ENCODE assay signal across 20 mouse cellular contexts in genomic region chr17:35685061-35685460, GRCm38 (mm10). TPM values are rescaled to one million over a fixed set of nuclear protein-coding genes. Genes with fewer than 3 reads are reported as not detected.
DNase-seq lines count a peak whose midpoint lies in the region; ATAC-seq and TF ChIP-seq lines count a peak whose summit lies in the region.
"Had no signal": no experiment of that assay in that cellular context is flagged by ENCODE, and none has a peak within 500 bp of the region (broad histone marks: within the 10 kb centered on the region; RNA-seq: fewer than 3 reads in every experiment).

No protein-coding gene starts in this region.

- no peak overlapping the region for H3K9ac ChIP-seq in midbrain, embryonic 11.5 days (ENCODE audit: low read length)
- H3K9ac ChIP-seq: heart, embryonic 15.5 days; liver, embryonic 14.5 days; stomach, embryonic 15.5 days had no signal

- H3K4me3 ChIP-seq in testis, adult 2 months (ENCODE audit: control insufficient read depth, low read depth, low read length), result peak overlapping the region; percentile 8
- H3K4me3 ChIP-seq in midbrain, embryonic 11.5 days (ENCODE audit: low read depth, low read length), result no peak overlapping the region
- H3K4me3 ChIP-seq: heart, embryonic 15.5 days; stomach, embryonic 15.5 days had no signal

- H3K27me3 ChIP-seq in testis, adult 2 months (ENCODE audit: control insufficient read depth, insufficient read depth, low read length), result no peaks in the 10 kb centered on the region
- no peaks in the 10 kb centered on the region for H3K27me3 ChIP-seq in midbrain, embryonic 11.5 days (ENCODE audit: control insufficient read depth, insufficient read depth, low read length)
- H3K27me3 ChIP-seq: heart, embryonic 15.5 days; stomach, embryonic 15.5 days had no signal

- H3K36me3 ChIP-seq in testis, adult 2 months (ENCODE audit: control insufficient read depth, insufficient read depth, low read length), result no peaks in the 10 kb centered on the region
- H3K36me3 ChIP-seq in midbrain, embryonic 11.5 days (ENCODE audit: control insufficient read depth, insufficient read depth, low read length), result peaks cover 74% of the 10 kb centered on the region

- H3K4me1 ChIP-seq in testis, adult 2 months (ENCODE audit: control insufficient read depth, insufficient read depth, low read length), result peaks cover 4% of the 10 kb centered on the region
- peaks cover 9% of the 10 kb centered on the region for H3K4me1 ChIP-seq in midbrain, embryonic 11.5 days (ENCODE audit: control insufficient read depth, insufficient read depth, low read length)
- H3K4me1 ChIP-seq: heart, embryonic 15.5 days; stomach, embryonic 15.5 days had no signal

- WGBS in midbrain, embryonic 11.5 days, result 51% methylated on average over 9 of the region's 9 CpGs

- no peak for TF ChIP-seq CTCF in testis, adult 2 months (IDR thresholded peaks at IDR 0.05; ENCODE audit: control insufficient read depth, insufficient read depth, insufficient replicate concordance, low read depth, low read length)

- peak; percentile 57 to 63 for DNase-seq in cerebellum, postnatal 10 days
- no peak for DNase-seq in cerebellum, adult 18-20 months
- DNase-seq in testis, postnatal 14 days (ENCODE audit: low spot score), result no peak
- no peak for DNase-seq in midbrain, embryonic 11.5 days (ENCODE audit: low spot score, missing footprints)
- DNase-seq in heart, postnatal 25 days (ENCODE audit: low spot score), result no peak
- DNase-seq: adrenal gland, postnatal 10 days; cerebellum, postnatal 36 days; heart, adult 11 months; lung, postnatal 10 days; thymus, postnatal 36 days had no signal

- intact Hi-C loops in heart, postnatal 25 days (cut with DNase I), result no loop called here

- no peak overlapping the region for H3K4me2 ChIP-seq in midbrain, embryonic 11.5 days
- H3K4me2 ChIP-seq: heart, embryonic 15.5 days; stomach, embryonic 15.5 days had no signal

- no peak overlapping the region for H3K27ac ChIP-seq in testis, adult 2 months (ENCODE audit: control insufficient read depth, insufficient read depth, low read depth, low read length)
- H3K27ac ChIP-seq in midbrain, embryonic 11.5 days (ENCODE audit: low read depth, low read length), result peak overlapping the region; percentile 20; the same call in 1 of the 2 replicates
- H3K27ac ChIP-seq: heart, embryonic 15.5 days; kidney, postnatal 0 days; liver, embryonic 14.5 days; stomach, embryonic 15.5 days had no signal

- ATAC-seq in midbrain, embryonic 11.5 days (ENCODE audit: low FRiP score), result peak; percentile 40; the same call in 1 of the 2 replicates
- no peak for ATAC-seq in CD4-positive, CD25-positive, alpha-beta regulatory T cell, adult 4 months
- no peak for ATAC-seq in megakaryocyte progenitor cell, adult 5-6 weeks (replicated peaks; ENCODE audit: poor library complexity)

- no peak for TF ChIP-seq POLR2A in testis, adult 2 months (IDR thresholded peaks at IDR 0.05; ENCODE audit: control insufficient read depth, low read depth, low read length)

- H3K9me3 ChIP-seq in midbrain, embryonic 11.5 days (ENCODE audit: control insufficient read depth, low read length), result no peaks in the 10 kb centered on the region
- H3K9me3 ChIP-seq: heart, embryonic 15.5 days; stomach, embryonic 15.5 days had no signal

RNA-seq across cellular contexts. Expression of gene Gtf2h4, which starts 11.5 kb away (rescaled TPM):
- polyA plus RNA-seq in testis, adult 2 months (2012; rRNA removed), result 29.4 and 33.7 TPM in 2 replicates
- 39.3 TPM in 2 replicates for polyA plus RNA-seq in midbrain, embryonic 11.5 days (2014; fragmentation: Nextera tagmentation; extraction: Ambion mirVana)
- 10 to 100 TPM; 28.3 to 37.7 TPM for polyA plus RNA-seq in CD4-positive, CD25-positive, alpha-beta regulatory T cell, adult 4 months (2017; shearing (Covaris generic))
- total RNA-seq in heart, postnatal 25 days (2021), result 10 to 100 TPM; 17.5 to 18.3 TPM
- 26.2 and 31.8 TPM in 2 replicates for total RNA-seq in megakaryocyte progenitor cell, adult 5-6 weeks (2015)
- 24.8 and 29.5 TPM in 2 replicates for total RNA-seq in megakaryocyte progenitor cell, adult 5-6 weeks (2017)

RNA-seq across cellular contexts. Expression of gene Vars2, which starts 17.7 kb away (rescaled TPM):
- 9.5 and 9.8 TPM in 2 replicates for polyA plus RNA-seq in testis, adult 2 months (2012; rRNA removed)
- 9.8 and 10.5 TPM in 2 replicates for polyA plus RNA-seq in midbrain, embryonic 11.5 days (2014; fragmentation: Nextera tagmentation; extraction: Ambion mirVana)
- polyA plus RNA-seq in CD4-positive, CD25-positive, alpha-beta regulatory T cell, adult 4 months (2017; shearing (Covaris generic)), result 10 to 100 TPM; 11.1 to 15.2 TPM
- total RNA-seq in heart, postnatal 25 days (2021), result 10 to 100 TPM; 32.3 TPM
- total RNA-seq in megakaryocyte progenitor cell, adult 5-6 weeks (2015), result 5.7 and 11.4 TPM in 2 replicates
- 12.7 and 14.9 TPM in 2 replicates for total RNA-seq in megakaryocyte progenitor cell, adult 5-6 weeks (2017)

RNA-seq across cellular contexts. Expression of gene Ddr1, which starts 19.4 kb away (rescaled TPM):
- polyA plus RNA-seq in testis, adult 2 months (2012; rRNA removed), result 11.9 and 12.6 TPM in 2 replicates
- polyA plus RNA-seq in midbrain, embryonic 11.5 days (2014; fragmentation: Nextera tagmentation; extraction: Ambion mirVana), result 78.4 and 92.1 TPM in 2 replicates
- under 1 TPM; 0.65 TPM for polyA plus RNA-seq in CD4-positive, CD25-positive, alpha-beta regulatory T cell, adult 4 months (2017; shearing (Covaris generic))
- 10 to 100 TPM; 33.1 to 41.7 TPM for total RNA-seq in heart, postnatal 25 days (2021)
- total RNA-seq in megakaryocyte progenitor cell, adult 5-6 weeks (2015), result 0.15 TPM in 1 of 2 replicates, not detected in the other
- total RNA-seq in megakaryocyte progenitor cell, adult 5-6 weeks (2017), result 0.25 TPM in 1 of 2 replicates, not detected in the other

RNA-seq across cellular contexts. Expression of gene Mucl3, which starts 41.6 kb away (rescaled TPM):
- 0.10 and 0.11 TPM in 2 replicates for polyA plus RNA-seq in testis, adult 2 months (2012; rRNA removed)
- 0.14 TPM in 1 of 2 replicates, not detected in the other for polyA plus RNA-seq in midbrain, embryonic 11.5 days (2014; fragmentation: Nextera tagmentation; extraction: Ambion mirVana)
- polyA plus RNA-seq in CD4-positive, CD25-positive, alpha-beta regulatory T cell, adult 4 months (2017; shearing (Covaris generic)), result under 1 TPM; 0.16 to 0.46 TPM
- total RNA-seq in heart, postnatal 25 days (2021), result not detected
- not detected in 2 replicates for total RNA-seq in megakaryocyte progenitor cell, adult 5-6 weeks (2015)
- not detected in 2 replicates for total RNA-seq in megakaryocyte progenitor cell, adult 5-6 weeks (2017)
- total RNA-seq: adrenal gland, postnatal 10 days; monocyte, adult 5-6 weeks had no signal
- polyA plus RNA-seq: limb, embryonic 11.5 days; liver, embryonic 14.5 days had no signal

RNA-seq across cellular contexts. Expression of gene Gm9573, which starts 58.6 kb away (rescaled TPM):
- polyA plus RNA-seq in testis, adult 2 months (2012; rRNA removed), result 0.36 TPM in 1 of 2 replicates, not detected in the other
- not detected in 2 replicates for polyA plus RNA-seq in midbrain, embryonic 11.5 days (2014; fragmentation: Nextera tagmentation; extraction: Ambion mirVana)
- not detected for polyA plus RNA-seq in CD4-positive, CD25-positive, alpha-beta regulatory T cell, adult 4 months (2017; shearing (Covaris generic))
- not detected for total RNA-seq in heart, postnatal 25 days (2021)
- not detected in 2 replicates for total RNA-seq in megakaryocyte progenitor cell, adult 5-6 weeks (2015)
- total RNA-seq in megakaryocyte progenitor cell, adult 5-6 weeks (2017), result not detected in 2 replicates
- total RNA-seq: adrenal gland, postnatal 10 days; monocyte, adult 5-6 weeks had no signal
- polyA plus RNA-seq: heart, embryonic 15.5 days; intestine, embryonic 14.5 days; kidney, postnatal 0 days; limb, embryonic 11.5 days; liver, embryonic 14.5 days had no signal

Comparison
In these comparisons a context has a peak if more than half of its experiments do, and no peak if none do; other contexts are left out.
1. DNase-seq: peak in cerebellum, postnatal 10 days (2 of 2); none in cerebellum, adult 18-20 months (0 of 2), testis, postnatal 14 days (single experiment), midbrain, embryonic 11.5 days (single experiment) and heart, postnatal 25 days (single experiment).